Mouse (Mus musculus) CH12.LX (cell line): ENCODE results near the gene Tulp4. TPM values are rescaled to one million over a fixed set of nuclear protein-coding genes. Genes with fewer than 3 reads are reported as not detected.

Experiments used
- DNase-seq: peaks from one replicate; pipeline ENCODE4 v3.0.0-alpha.2; 2013; ENCODE audit errors: extremely low read depth
- H3K27ac ChIP-seq: 2 replicates; pipeline ENCODE4 v1.5.1; 2012; ENCODE audit warnings: low read depth, mild to moderate bottlenecking, control low read depth, moderate library complexity; ENCODE audit not compliant: insufficient read depth
- H3K27me3 ChIP-seq: replicated peaks from 2 replicates; pipeline ENCODE3; 2012; ENCODE audit warnings: inconsistent platforms
- H3K36me3 ChIP-seq, 2 experiments: replicated peaks in 1 of 2; 2 replicates each; pipeline versions ENCODE3 to v1.6.1; 2012; ENCODE audit warnings: inconsistent platforms in 1 of 2, low read length in 1 of 2, mild to moderate bottlenecking in 1 of 2, mixed read lengths in 1 of 2, moderate library complexity in 1 of 2; ENCODE audit not compliant: control insufficient read depth in 1 of 2, insufficient read depth in 1 of 2
- H3K4me1 ChIP-seq, 2 experiments: 2 replicates each; pipeline ENCODE4 v1.6.1; 2012; ENCODE audit warnings: inconsistent platforms in 1 of 2, moderate library complexity in 1 of 2; ENCODE audit not compliant: insufficient read depth in 2 of 2, control insufficient read depth in 1 of 2
- H3K4me2 ChIP-seq: 2 replicates; pipeline ENCODE4 v1.6.1; 2012; ENCODE audit warnings: low read depth, mild to moderate bottlenecking, control low read depth; ENCODE audit not compliant: poor library complexity, insufficient read depth, severe bottlenecking
- H3K4me3 ChIP-seq, 3 experiments: fragments of 150-350 bp in 1 of 3; sonication (generic) in 1 of 3; replicated peaks in 1 of 3; 2 replicates each; pipeline versions ENCODE3 to v1.5.1; 2011 to 2012; ENCODE audit warnings: low read depth in 2 of 3, low read length in 2 of 3, mild to moderate bottlenecking in 2 of 3, moderate library complexity in 2 of 3, control low read depth in 1 of 3, improper control_type of control experiment in 1 of 3, inconsistent platforms in 1 of 3, mixed read lengths in 1 of 3; ENCODE audit not compliant: poor library complexity in 1 of 3
- H3K79me2 ChIP-seq: replicated peaks from 2 replicates; pipeline ENCODE4 v1.6.1; 2012; ENCODE audit warnings: mild to moderate bottlenecking, moderate library complexity; ENCODE audit not compliant: control insufficient read depth, poor library complexity, insufficient read depth, severe bottlenecking; ENCODE audit errors: extremely low read depth
- H3K9ac ChIP-seq: 2 replicates; pipeline ENCODE4 v1.6.1; 2012; ENCODE audit warnings: low read depth, mild to moderate bottlenecking, control low read depth, moderate library complexity; ENCODE audit not compliant: insufficient read depth
- H3K9me3 ChIP-seq: replicated peaks from 2 replicates; pipeline ENCODE3; 2012; ENCODE audit warnings: low read length, inconsistent platforms, mixed read lengths
- BHLHE40 ChIP-seq: IDR thresholded peaks from 2 replicates; pipeline ENCODE4 v1.6.1; 2011; ENCODE audit warnings: mild to moderate bottlenecking, low read depth, low read length, improper control_type of control experiment
- CTCF ChIP-seq, 2 experiments: IDR thresholded peaks in 1 of 2; conservative IDR thresholded peaks in 1 of 2; 2 replicates each; pipeline ENCODE4 v1.5.1; 2011 to 2012; ENCODE audit warnings: low read depth in 2 of 2, low read length in 2 of 2, improper control_type of control experiment in 1 of 2, inconsistent platforms in 1 of 2, mild to moderate bottlenecking in 1 of 2, moderate library complexity in 1 of 2
- E2F4 ChIP-seq: IDR thresholded peaks from 2 replicates; pipeline ENCODE4 v1.6.1; 2011; ENCODE audit warnings: low read depth, low read length, improper control_type of control experiment; ENCODE audit not compliant: insufficient replicate concordance
- EP300 ChIP-seq: IDR thresholded peaks from 2 replicates; pipeline ENCODE4 v1.6.1; 2011; ENCODE audit warnings: low read length, improper control_type of control experiment
- GABPA ChIP-seq: IDR thresholded peaks from 2 replicates; pipeline ENCODE4 v1.6.1; 2012; ENCODE audit warnings: low read depth, low read length, improper control_type of control experiment, inconsistent platforms; ENCODE audit not compliant: insufficient replicate concordance
- IRF4 ChIP-seq: IDR thresholded peaks from 2 replicates; pipeline ENCODE4 v1.6.1; 2014; ENCODE audit warnings: low read depth, mild to moderate bottlenecking, inconsistent platforms, low read length, improper control_type of control experiment
- JUN ChIP-seq: IDR thresholded peaks from 2 replicates; pipeline ENCODE4 v1.6.1; 2011; ENCODE audit warnings: low read depth, mild to moderate bottlenecking, low read length, improper control_type of control experiment, moderate library complexity; ENCODE audit not compliant: insufficient read depth
- JUND ChIP-seq: conservative IDR thresholded peaks from 2 replicates; pipeline ENCODE4 v1.6.1; 2011; ENCODE audit warnings: low read depth, low read length, improper control_type of control experiment
- KAT2A ChIP-seq: IDR thresholded peaks from 2 replicates; pipeline ENCODE4 v1.6.1; 2012; ENCODE audit warnings: low read length, improper control_type of control experiment, inconsistent platforms; ENCODE audit not compliant: insufficient replicate concordance
- MAX ChIP-seq: IDR thresholded peaks from 2 replicates; pipeline ENCODE4 v1.6.1; 2011; ENCODE audit warnings: low read length, improper control_type of control experiment
- MEF2A ChIP-seq: IDR thresholded peaks from 2 replicates; pipeline ENCODE4 v1.6.1; 2014; ENCODE audit warnings: low read depth, mild to moderate bottlenecking, inconsistent platforms, low read length, improper control_type of control experiment, borderline replicate concordance
- MXI1 ChIP-seq: IDR thresholded peaks from 2 replicates; pipeline ENCODE4 v1.6.1; 2011; ENCODE audit warnings: mild to moderate bottlenecking, low read depth, low read length, improper control_type of control experiment
- NELFE ChIP-seq: IDR thresholded peaks from 2 replicates; pipeline ENCODE4 v1.6.1; 2011; ENCODE audit warnings: low read depth, low read length, improper control_type of control experiment
- NRF1 ChIP-seq: IDR thresholded peaks from 2 replicates; pipeline ENCODE4 v1.6.1; 2014; ENCODE audit warnings: low read depth, mild to moderate bottlenecking, inconsistent platforms, low read length, improper control_type of control experiment, moderate library complexity
- POLR2AphosphoS2 ChIP-seq: IDR thresholded peaks from 2 replicates; pipeline ENCODE4 v1.6.1; 2011; ENCODE audit warnings: low read depth, low read length, improper control_type of control experiment
- RAD21 ChIP-seq: IDR thresholded peaks from 2 replicates; pipeline ENCODE4 v1.6.1; 2011; ENCODE audit warnings: low read depth, mild to moderate bottlenecking, low read length, improper control_type of control experiment, moderate library complexity
- RCOR1 ChIP-seq: conservative IDR thresholded peaks from 2 replicates; pipeline ENCODE4 v1.6.1; 2012; ENCODE audit warnings: low read depth, mild to moderate bottlenecking, inconsistent platforms, low read length, improper control_type of control experiment
- SIN3A ChIP-seq: IDR thresholded peaks from 2 replicates; pipeline ENCODE4 v1.6.1; 2012; ENCODE audit warnings: low read length, improper control_type of control experiment, inconsistent platforms
- TBP ChIP-seq: conservative IDR thresholded peaks from 2 replicates; pipeline ENCODE4 v1.6.1; 2011; ENCODE audit warnings: low read depth, low read length, improper control_type of control experiment
- TCF12 ChIP-seq: IDR thresholded peaks from 2 replicates; pipeline ENCODE4 v1.6.1; 2014; ENCODE audit warnings: low read depth, mild to moderate bottlenecking, inconsistent platforms, low read length, improper control_type of control experiment
- UBTF ChIP-seq: IDR thresholded peaks from 2 replicates; pipeline ENCODE4 v1.6.1; 2012; ENCODE audit warnings: low read depth, mild to moderate bottlenecking, inconsistent platforms, low read length, improper control_type of control experiment, moderate library complexity
- USF1 ChIP-seq: IDR thresholded peaks from 2 replicates; pipeline ENCODE4 v1.6.1; 2014; ENCODE audit warnings: low read depth, mild to moderate bottlenecking, inconsistent platforms, low read length, improper control_type of control experiment
- ZC3H11A ChIP-seq: IDR thresholded peaks from 2 replicates; pipeline ENCODE4 v1.6.1; 2012; ENCODE audit warnings: low read depth, mild to moderate bottlenecking, inconsistent platforms, low read length, improper control_type of control experiment
- ZNF384 ChIP-seq: IDR thresholded peaks from 2 replicates; pipeline ENCODE4 v1.6.1; 2012; ENCODE audit warnings: low read depth, low read length, improper control_type of control experiment, inconsistent platforms
- dilution Hi-C: fragments of 300-500 bp; cut with MboI; formaldehyde crosslinking; loops from 2 replicates; pipeline ENCODE4 v1.14.3; 2020; ENCODE audit warnings: low sequenced_read_pairs; ENCODE audit not compliant: extremely low pct_unique_long_range_greater_than_20kb, extremely low pct_ligation_motif_present
- in situ Hi-C: fragments of 300-500 bp; cut with MboI; formaldehyde crosslinking; loops from 3 replicates; pipeline ENCODE4 v1.14.3; 2019; ENCODE audit warnings: low sequenced_read_pairs, low pct_ligation_motif_present, low pct_unique_long_range_greater_than_20kb, mixed read lengths
- polyA plus RNA-seq: library from polyadenylated mRNA; unstranded; fragments of >175 nt; gene quantifications from 2 replicates; pipeline ENCODE4 v1.2.1, GENCODE M21; 2012; ENCODE audit warnings: low read depth; ENCODE audit not compliant: insufficient read length
- total RNA-seq, 2 experiments: library from RNA; depleted of rRNA; stranded (reverse); fragments of 300-350 nt in 1 of 2; fragments of >200 nt in 1 of 2; gene quantifications; 2 replicates each; pipeline ENCODE4 v1.2.3; 2012 to 2014

Gene Tulp4
- total and polyA plus RNA-seq, 3 experiments = 7.8 to 50.7 (median 33.6) TPM

DNA sequence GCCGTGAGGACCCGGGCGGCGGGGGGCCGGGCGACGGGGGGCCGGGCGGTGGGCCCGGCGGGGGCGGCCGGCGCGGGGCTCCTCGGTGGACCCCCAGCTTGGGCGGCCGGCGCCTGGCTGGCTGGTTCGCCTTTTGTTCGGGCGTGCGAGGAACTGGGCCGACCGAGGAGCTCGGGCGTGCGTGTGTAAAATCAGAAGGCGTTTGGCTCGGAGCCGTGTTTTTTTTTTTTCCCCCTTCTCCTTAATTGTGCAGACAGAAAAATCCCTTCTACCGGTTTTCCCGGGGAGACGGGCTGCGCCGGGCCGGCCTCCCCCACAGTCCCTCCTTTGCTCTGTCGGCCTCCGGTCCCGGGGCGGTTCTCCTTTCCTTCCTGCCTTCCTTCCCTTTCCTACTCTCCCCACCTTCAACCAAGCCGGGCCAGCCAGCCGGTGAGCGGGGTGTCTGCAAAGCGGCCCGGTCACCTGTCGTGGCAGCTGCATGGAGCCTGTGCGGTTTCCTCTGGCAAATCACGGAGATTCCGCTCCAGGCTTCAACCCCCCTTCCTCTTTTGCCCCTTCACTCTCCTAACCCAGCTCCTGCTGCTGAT, 871 bp downstream of the Tulp4 start:
- dilution Hi-C loops = no loop called here
- in situ Hi-C loops = no loop called here
- H3K9ac ChIP-seq = peak overlapping the region; percentile 87
- peaks cover 0 to 18% of the 10 kb centered on the region in 2 experiments for H3K36me3 ChIP-seq
- H3K27ac ChIP-seq = no peak overlapping the region
- H3K27me3 ChIP-seq = peaks cover 2% of the 10 kb centered on the region
- peak overlapping the region; percentile 64 to 75 (median 73) for H3K4me3 ChIP-seq
- H3K9me3 ChIP-seq = no peaks in the 10 kb centered on the region
- TF ChIP-seq USF1 (no peak), RAD21 (no peak), ZNF384 (peak; percentile 18; the same call in 1 of the 2 replicates), EP300 (no peak), JUN (no peak), MAX (no peak), KAT2A (no peak), SIN3A (peak; percentile 57; the same call in 1 of the 2 replicates), POLR2AphosphoS2 (no peak), ZC3H11A (no peak), MEF2A (no peak), UBTF (peak; percentile 58; the same call in 1 of the 2 replicates), BHLHE40 (peak; percentile 29; the same call in 1 of the 2 replicates), RCOR1 (no peak), NELFE (no peak), IRF4 (no peak), TBP (no peak), MXI1 (no peak), JUND (no peak), NRF1 (no peak), TCF12 (no peak), GABPA (no peak), CTCF (conservative IDR thresholded peaks at IDR 0.05 in 1 of 2, IDR thresholded peaks at IDR 0.05 in 1 of 2; ENCODE audit: low read depth in 2 of 2, low read length in 2 of 2) (no peak), E2F4 (no peak)
- H3K4me2 ChIP-seq = peak overlapping the region; percentile 84
- H3K79me2 ChIP-seq = no peaks in the 10 kb centered on the region
- peak; percentile 35 for DNase-seq
- H3K4me1 ChIP-seq = peaks cover 2 to 20% of the 10 kb centered on the region in 2 experiments; a peak in 2 of 4 replicates
